Mouse (Mus musculus) layer of hippocampus, postnatal 10 days (tissue): ENCODE data around the gene Pold3. TPM values are rescaled to one million over a fixed set of nuclear protein-coding genes. Genes with fewer than 3 reads are reported as not detected.

ENCODE experiments used
- DNase-seq, 2 experiments: peaks; one replicate each; pipeline ENCODE4 v3.0.0; 2021; ENCODE audit warnings: low spot score in 2 of 2
- long read RNA-seq: library from polyadenylated mRNA; stranded (forward); transcript quantifications from one replicate; pipeline ENCODE4 v2.0.0, GENCODE M21; 2023
- total RNA-seq, 2 experiments: library from RNA; stranded (reverse); gene quantifications; 2 replicates each; pipeline ENCODE4 v1.2.3; 2021

Pold3 gene
- total RNA-seq: 10 to 100 TPM; 28.9 to 30.0 TPM
- long read RNA-seq, transcript Pold3-201 (12 exons, 3,069 nt): major isoform, 12 of 16 reads
- long read RNA-seq, partial matches to known transcripts: 1 of 16 reads
- long read RNA-seq, other reads (novel, unspliced or antisense): 2 of 16 reads

- DNase-seq: peak; percentile 100
These were observed at the start of gene Pold3 for GRCm38 (mm10) chr7:100121376-100121789. Gene Pold3 (minus strand): TSS chr7:100121565.

- DNase-seq: no peak
These were observed 49.4 kb upstream of the Pold3 start for GRCm38 (mm10) chr7:100170756-100171155.

- no peak for DNase-seq
These were observed 47.3 kb upstream of the Pold3 start for GRCm38 (mm10) chr7:100168654-100169053.

- no peak for DNase-seq
These were observed 42.1 kb upstream of the Pold3 start for GRCm38 (mm10) chr7:100163506-100163905.

GRCm38 (mm10) chr7:100160006-100160405 lies 38.6 kb upstream of the Pold3 start:
- DNase-seq: no peak

- DNase-seq: peak; percentile 83 to 90
These were observed 37.9 kb upstream of the Pold3 start, which contains the start of gene Lipt2 for GRCm38 (mm10) chr7:100159105-100159841. Gene Lipt2 (plus strand): TSS chr7:100159277.

- no peak for DNase-seq
These were observed 36.3 kb upstream of the Pold3 start for GRCm38 (mm10) chr7:100157669-100158068.

- DNase-seq: no peak
These were observed 29.3 kb upstream of the Pold3 start for GRCm38 (mm10) chr7:100150626-100151025.

- no peak for DNase-seq
These were observed 28.7 kb upstream of the Pold3 start for GRCm38 (mm10) chr7:100150086-100150485.

GRCm38 (mm10) chr7:100148586-100148985 lies 27.2 kb upstream of the Pold3 start:
- DNase-seq: no peak

GRCm38 (mm10) chr7:100140591-100140990 lies 19.2 kb upstream of the Pold3 start:
- no peak for DNase-seq

- DNase-seq: no peak
These were observed 16.7 kb upstream of the Pold3 start for GRCm38 (mm10) chr7:100138075-100138474.

- no peak for DNase-seq
These were observed 15.7 kb upstream of the Pold3 start for GRCm38 (mm10) chr7:100137038-100137437.

GRCm38 (mm10) chr7:100132379-100132778 lies 11.0 kb upstream of the Pold3 start:
- no peak for DNase-seq

- no peak for DNase-seq
These were observed 9.2 kb upstream of the Pold3 start for GRCm38 (mm10) chr7:100130592-100130991.

- DNase-seq: no peak
These were observed 7.1 kb upstream of the Pold3 start for GRCm38 (mm10) chr7:100128262-100129041.

- no peak for DNase-seq
These were observed 5.1 kb upstream of the Pold3 start for GRCm38 (mm10) chr7:100126514-100126913.

GRCm38 (mm10) chr7:100125166-100125565 lies 3.8 kb upstream of the Pold3 start:
- DNase-seq: no peak

GRCm38 (mm10) chr7:100124211-100124610 lies 2.8 kb upstream of the Pold3 start:
- DNase-seq: peak in 1 of 2 experiments; percentile 10

- DNase-seq: peak; percentile 31 to 34
These were observed 2.1 kb upstream of the Pold3 start for GRCm38 (mm10) chr7:100123486-100123885.

GRCm38 (mm10) chr7:100120791-100121261 lies 539 bp downstream of the Pold3 start:
- DNase-seq: no peak

- DNase-seq: no peak
These were observed 7.1 kb downstream of the Pold3 start for GRCm38 (mm10) chr7:100114279-100114678.
